Mouse (Mus musculus) forebrain, embryonic 15.5 days (tissue): ENCODE data around the gene Fam207a. TPM values are rescaled to one million over a fixed set of nuclear protein-coding genes. Genes with fewer than 3 reads are reported as not detected.

ENCODE experiments used
- ATAC-seq: fragments of 200-750 bp; cut with Nextera tagmentation; replicated peaks from 2 replicates; pipeline ENCODE4 v1.8.0; 2017; ENCODE audit warnings: mild to moderate bottlenecking, moderate TSS enrichment, moderate library complexity
- H3K27ac ChIP-seq: fragments of 300-500 bp; sonication (generic); replicated peaks from 2 replicates; pipeline ENCODE4 v1.5.1; 2015; ENCODE audit warnings: mild to moderate bottlenecking, inconsistent platforms
- H3K27me3 ChIP-seq: fragments of 300-500 bp; sonication (generic); 2 replicates; pipeline ENCODE4 v1.6.1; 2015; ENCODE audit warnings: inconsistent platforms
- H3K36me3 ChIP-seq: fragments of 300-500 bp; sonication (generic); 2 replicates; pipeline ENCODE4 v1.6.1; 2015; ENCODE audit warnings: mild to moderate bottlenecking, inconsistent platforms
- H3K4me1 ChIP-seq: fragments of 300-500 bp; sonication (generic); 2 replicates; pipeline ENCODE4 v1.6.1; 2015; ENCODE audit warnings: inconsistent platforms
- H3K4me2 ChIP-seq: fragments of 300-500 bp; sonication (generic); replicated peaks from 2 replicates; pipeline ENCODE4 v1.6.1; 2015; ENCODE audit warnings: mild to moderate bottlenecking, inconsistent platforms
- H3K4me3 ChIP-seq: fragments of 300-500 bp; sonication (generic); 2 replicates; pipeline ENCODE4 v1.5.1; 2015; ENCODE audit warnings: mild to moderate bottlenecking, inconsistent platforms
- H3K9ac ChIP-seq: fragments of 300-500 bp; sonication (generic); replicated peaks from 2 replicates; pipeline ENCODE4 v1.6.1; 2015; ENCODE audit warnings: mild to moderate bottlenecking, inconsistent platforms
- H3K9me3 ChIP-seq: fragments of 300-500 bp; sonication (generic); 2 replicates; pipeline ENCODE4 v1.6.1; 2016; ENCODE audit warnings: inconsistent platforms
- WGBS: fragments of 180-500 bp; shearing (Covaris S2); methylation state at CpG from one replicate; pipeline ENCODE4 v1.1.7; 2015; ENCODE audit warnings: mixed read lengths; 5-methylcytosine and 5-hydroxymethylcytosine counted together
- polyA plus RNA-seq: library from polyadenylated mRNA; unstranded; fragments of >200 nt; fragmentation: Nextera tagmentation; extraction: Ambion mirVana; gene quantifications from 2 replicates; pipeline ENCODE4 v1.2.1, GENCODE M21; 2015

Gene Fam207a
- polyA plus RNA-seq, 1 experiment from 2014 or later: 43.0 TPM

GRCm38 (mm10) chr10:77523321-77523720 lies 7.7 kb upstream of the Fam207a start:
- Histone ChIP-seq H3K4me1 (0 out of 2 replicates have a peak, but pooled peaks cover 6% of the 10 kb centered on the region), H3K4me3 (no peak overlapping the region), H3K4me2 (no peak overlapping the region), H3K9ac (no peak overlapping the region), H3K27ac (no peak overlapping the region), H3K36me3 (no peaks in the 10 kb centered on the region), H3K27me3 (no peaks in the 10 kb centered on the region), H3K9me3 (no peaks in the 10 kb centered on the region)
- no peak for ATAC-seq
- whole genome bisulfite sequencing: 78% methylated on average over 7 of the region's 7 CpGs

- WGBS: 52% methylated on average over 12 of the region's 12 CpGs
- no peaks in the 10 kb centered on the region for H3K9me3 ChIP-seq
- H3K27me3 ChIP-seq: no peaks in the 10 kb centered on the region
- no peak overlapping the region for H3K27ac ChIP-seq
- ATAC-seq: peak; percentile 32; the same call in 1 of the 2 replicates
- H3K4me3 ChIP-seq: peak overlapping the region; percentile 34
- H3K4me1 ChIP-seq: 0 out of 2 replicates have a peak, but pooled peaks cover 6% of the 10 kb centered on the region
- no peaks in the 10 kb centered on the region for H3K36me3 ChIP-seq
- H3K4me2 ChIP-seq: peak overlapping the region; percentile 50
- peak overlapping the region; percentile 45 for H3K9ac ChIP-seq
Measured at GRCm38 (mm10) chr10:77522746-77523145, 7.2 kb upstream of the Fam207a start.

- peak overlapping the region; percentile 45 for H3K9ac ChIP-seq
- peak overlapping the region; percentile 50 for H3K4me2 ChIP-seq
- H3K4me1 ChIP-seq: 0 out of 2 replicates have a peak, but pooled peaks cover 6% of the 10 kb centered on the region
- no peaks in the 10 kb centered on the region for H3K9me3 ChIP-seq
- H3K4me3 ChIP-seq: peak overlapping the region; percentile 34
- ATAC-seq: 0 out of 2 replicates have a peak, but pooled peaks have one; percentile 47
- H3K27me3 ChIP-seq: no peaks in the 10 kb centered on the region
- no peak overlapping the region for H3K27ac ChIP-seq
- WGBS: 11% methylated on average over 18 of the region's 18 CpGs
- H3K36me3 ChIP-seq: no peaks in the 10 kb centered on the region
Measured at GRCm38 (mm10) chr10:77522021-77522731, 6.6 kb upstream of the Fam207a start.

GRCm38 (mm10) chr10:77520497-77520896 lies 4.9 kb upstream of the Fam207a start:
- H3K9ac ChIP-seq: no peak overlapping the region
- no peaks in the 10 kb centered on the region for H3K9me3 ChIP-seq
- 89% methylated on average over 5 of the region's 5 CpGs for WGBS
- H3K4me1 ChIP-seq: peaks cover 16% of the 10 kb centered on the region
- H3K4me2 ChIP-seq: no peak overlapping the region
- no peaks in the 10 kb centered on the region for H3K27me3 ChIP-seq
- no peak for ATAC-seq
- H3K36me3 ChIP-seq: no peaks in the 10 kb centered on the region
- no peak overlapping the region for H3K27ac ChIP-seq
- no peak overlapping the region for H3K4me3 ChIP-seq

- Histone ChIP-seq H3K4me3 (no peak overlapping the region), H3K9me3 (no peaks in the 10 kb centered on the region), H3K4me2 (no peak overlapping the region), H3K27ac (no peak overlapping the region), H3K4me1 (peaks cover 26% of the 10 kb centered on the region), H3K27me3 (no peaks in the 10 kb centered on the region), H3K36me3 (no peaks in the 10 kb centered on the region), H3K9ac (no peak overlapping the region)
- WGBS: 86% methylated on average over 3 of the region's 3 CpGs
- no peak for ATAC-seq
Measured at GRCm38 (mm10) chr10:77519191-77519590, 3.6 kb upstream of the Fam207a start.

GRCm38 (mm10) chr10:77517801-77518200 lies 2.2 kb upstream of the Fam207a start:
- Histone ChIP-seq H3K27me3 (no peaks in the 10 kb centered on the region), H3K4me1 (peaks cover 27% of the 10 kb centered on the region), H3K9ac (no peak overlapping the region), H3K4me2 (no peak overlapping the region), H3K4me3 (no peak overlapping the region), H3K9me3 (no peaks in the 10 kb centered on the region), H3K36me3 (peaks cover 7% of the 10 kb centered on the region), H3K27ac (no peak overlapping the region)
- ATAC-seq: no peak
- WGBS: 91% methylated on average over 5 of the region's 5 CpGs

GRCm38 (mm10) chr10:77517066-77517620 lies 1.6 kb upstream of the Fam207a start:
- Histone ChIP-seq H3K4me1 (peaks cover 22% of the 10 kb centered on the region), H3K27me3 (no peaks in the 10 kb centered on the region), H3K36me3 (peaks cover 10% of the 10 kb centered on the region), H3K27ac (no peak overlapping the region), H3K9me3 (no peaks in the 10 kb centered on the region), H3K4me2 (no peak overlapping the region), H3K4me3 (no peak overlapping the region), H3K9ac (no peak overlapping the region)
- 19% methylated on average over 20 of the region's 20 CpGs for WGBS
- peak; percentile 27; the same call in 1 of the 2 replicates for ATAC-seq

GRCm38 (mm10) chr10:77516379-77516951 lies 880 bp upstream of the Fam207a start:
- Histone ChIP-seq H3K9me3 (no peaks in the 10 kb centered on the region), H3K27ac (peak overlapping the region; percentile 80), H3K36me3 (peaks cover 14% of the 10 kb centered on the region), H3K4me3 (peak overlapping the region; percentile 73), H3K4me2 (peak overlapping the region; percentile 69), H3K9ac (peak overlapping the region; percentile 52), H3K4me1 (peaks cover 21% of the 10 kb centered on the region), H3K27me3 (no peaks in the 10 kb centered on the region)
- WGBS: 40% methylated on average over 14 of the region's 14 CpGs
- peak; percentile 5; the same call in 1 of the 2 replicates for ATAC-seq

- Histone ChIP-seq H3K27me3 (no peaks in the 10 kb centered on the region), H3K36me3 (peaks cover 32% of the 10 kb centered on the region), H3K4me3 (no peak overlapping the region), H3K9ac (no peak overlapping the region), H3K4me2 (no peak overlapping the region), H3K4me1 (peaks cover 13% of the 10 kb centered on the region), H3K9me3 (no peaks in the 10 kb centered on the region), H3K27ac (no peak overlapping the region)
- 87% methylated on average over 15 of the region's 15 CpGs for WGBS
- ATAC-seq: no peak
Measured at GRCm38 (mm10) chr10:77510225-77510982, 5.2 kb downstream of the Fam207a start.

- 45% methylated on average over 12 of the region's 12 CpGs for WGBS
- Histone ChIP-seq H3K9me3 (no peaks in the 10 kb centered on the region), H3K4me1 (peaks cover 7% of the 10 kb centered on the region), H3K27ac (no peak overlapping the region), H3K4me3 (no peak overlapping the region), H3K4me2 (no peak overlapping the region), H3K9ac (no peak overlapping the region), H3K36me3 (peaks cover 34% of the 10 kb centered on the region), H3K27me3 (no peaks in the 10 kb centered on the region)
- ATAC-seq: peak; percentile 85
Measured at GRCm38 (mm10) chr10:77509403-77510187, 6.0 kb downstream of the Fam207a start.

- ATAC-seq: no peak
- Histone ChIP-seq H3K27ac (no peak overlapping the region), H3K9me3 (no peaks in the 10 kb centered on the region), H3K4me3 (no peak overlapping the region), H3K9ac (no peak overlapping the region), H3K4me2 (no peak overlapping the region), H3K4me1 (peaks cover 2% of the 10 kb centered on the region; the same call in 1 of the 2 replicates), H3K27me3 (no peaks in the 10 kb centered on the region), H3K36me3 (peaks cover 35% of the 10 kb centered on the region)
- WGBS: 91% methylated on average over 3 of the region's 3 CpGs
Measured at GRCm38 (mm10) chr10:77508744-77509143, 6.8 kb downstream of the Fam207a start.
